Mouse (Mus musculus) spleen, adult 2 months (tissue): Measurements from ENCODE around the gene Chrm1.

ENCODE experiments used
- CTCF ChIP-seq: fragments of 200-500 bp; IDR thresholded peaks from 2 replicates; pipeline ENCODE4 v1.5.1; 2011; ENCODE audit warnings: mild to moderate bottlenecking, inconsistent platforms; ENCODE audit not compliant: insufficient read depth, insufficient read length, insufficient replicate concordance; ENCODE audit errors: extremely low read depth
- POLR2A ChIP-seq: fragments of 200-500 bp; IDR thresholded peaks from 2 replicates; pipeline ENCODE4 v1.6.1; 2011; ENCODE audit warnings: low read depth, low read length, inconsistent platforms

DNA sequence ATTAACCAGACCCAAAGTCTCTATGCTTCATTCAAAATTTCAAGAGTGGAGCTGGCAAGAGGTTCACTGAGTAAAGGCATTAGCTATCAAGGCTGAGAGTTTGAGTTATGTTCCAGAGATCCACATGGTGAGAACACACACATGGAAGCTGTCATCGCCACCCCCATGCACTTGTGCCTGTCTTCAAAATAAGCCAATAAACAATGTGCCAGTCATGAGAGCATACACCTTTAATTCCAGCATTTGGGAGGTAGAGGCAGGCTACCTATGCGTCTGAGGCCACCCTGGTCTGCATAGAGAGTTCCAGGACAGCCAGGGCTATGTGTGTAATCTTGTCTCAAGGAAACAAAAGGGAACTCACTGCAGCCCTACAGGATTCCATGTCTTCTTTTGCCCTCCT is 20.0 kb downstream of the Chrm1 start:
- TF ChIP-seq CTCF (no peak), POLR2A (no peak)
